Mouse (Mus musculus): ENCODE data around the gene Cr2.

DNA sequence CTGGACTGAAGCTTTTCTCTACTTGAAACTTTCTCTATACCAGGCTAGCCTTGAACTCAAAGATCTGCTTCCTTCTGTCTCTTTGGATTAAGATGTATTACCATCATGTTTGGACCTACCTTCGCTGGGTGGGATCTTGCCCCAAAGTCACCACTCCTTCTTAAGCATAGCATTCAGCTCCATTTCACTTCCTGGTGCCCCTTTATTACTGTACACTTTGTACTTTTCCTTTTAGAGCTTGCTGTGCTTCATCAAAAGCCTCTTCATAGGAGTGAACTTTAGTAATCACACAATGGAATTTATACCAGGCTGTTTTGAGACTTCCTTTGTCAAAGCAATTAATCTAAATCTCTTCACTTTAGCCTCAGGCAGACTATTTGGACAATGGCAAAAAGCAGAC is 78.5 kb downstream of the Cr2 start:
- TF ChIP-seq CTCF (IDR thresholded peaks at IDR 0.05; ENCODE audit: low read depth) (no peak), EP300 (IDR thresholded peaks at IDR 0.05; ENCODE audit: low read depth) (no peak)

All from heart, postnatal 0 days (tissue).